Comparison of ENCODE assay signal across 9 mouse cellular contexts in genomic region chr6:128425046-128425445, GRCm38 (mm10). TPM values are rescaled to one million over a fixed set of nuclear protein-coding genes. Genes with fewer than 3 reads are reported as not detected.
DNase-seq lines count a peak whose midpoint lies in the region; ATAC-seq and TF ChIP-seq lines count a peak whose summit lies in the region.
"Had no signal": no experiment of that assay in that cellular context is flagged by ENCODE, and none has a peak within 500 bp of the region (broad histone marks: within the 10 kb centered on the region; RNA-seq: fewer than 3 reads in every experiment).

No protein-coding gene starts in this region.

- H3K4me2 ChIP-seq in embryonic facial prominence, embryonic 14.5 days (ENCODE audit: low read depth, low read length) = peak overlapping the region; percentile 74
- H3K4me2 ChIP-seq in intestine, embryonic 14.5 days (ENCODE audit: low read length) = peak overlapping the region; percentile 72
- H3K4me2 ChIP-seq in neural tube, embryonic 12.5 days (replicated peaks) = peak overlapping the region; percentile 72

- WGBS in lung, adult 2 months = 23% methylated on average over 9 of the region's 9 CpGs
- 20% methylated on average over 9 of the region's 9 CpGs for WGBS in embryonic facial prominence, embryonic 14.5 days
- 21% methylated on average over 9 of the region's 9 CpGs for WGBS in intestine, embryonic 14.5 days
- 21% methylated on average over 9 of the region's 9 CpGs for WGBS in neural tube, embryonic 12.5 days

- no peak for ATAC-seq in embryonic facial prominence, embryonic 14.5 days (ENCODE audit: low read depth)
- ATAC-seq in intestine, embryonic 14.5 days (replicated peaks; ENCODE audit: low FRiP score, low TSS enrichment, low read depth) = no peak
- ATAC-seq in neural tube, embryonic 12.5 days (ENCODE audit: low FRiP score, low read depth) = no peak; the same call in 1 of the 2 replicates
- ATAC-seq in megakaryocyte-erythroid progenitor cell, adult 5-6 weeks (replicated peaks; ENCODE audit: low FRiP score, low TSS enrichment, poor library complexity, severe bottlenecking) = no peak

- H3K27ac ChIP-seq in embryonic facial prominence, embryonic 14.5 days (replicated peaks; ENCODE audit: low read depth, low read length) = peak overlapping the region; percentile 95
- peak overlapping the region; percentile 93 for H3K27ac ChIP-seq in intestine, embryonic 14.5 days (ENCODE audit: low read depth)
- H3K27ac ChIP-seq in neural tube, embryonic 12.5 days = 0 out of 2 replicates have a peak overlapping the region, but pooled peaks have one; percentile 85

- DNase-seq in lung, adult 2 months = no peak
- no peak for DNase-seq in lung, postnatal 4 days
- DNase-seq in embryonic facial prominence, embryonic 14.5 days (ENCODE audit: low spot score) = no peak
- DNase-seq in intestine, embryonic 14.5 days (ENCODE audit: low spot score) = no peak
- no peak for DNase-seq in right cerebral cortex, postnatal 10 days (ENCODE audit: low spot score in 2 of 2)
- no peak for DNase-seq in thymus, adult 18-20 months

- peak overlapping the region; percentile 78 for H3K9ac ChIP-seq in embryonic facial prominence, embryonic 14.5 days (ENCODE audit: low read depth, low read length)
- H3K9ac ChIP-seq in intestine, embryonic 14.5 days (ENCODE audit: low read length) = peak overlapping the region; percentile 69
- H3K9ac ChIP-seq in neural tube, embryonic 12.5 days = peak overlapping the region; percentile 65; the same call in 1 of the 2 replicates

- H3K9me3 ChIP-seq in embryonic facial prominence, embryonic 14.5 days (ENCODE audit: control insufficient read depth, low read length) = no peaks in the 10 kb centered on the region
- no peaks in the 10 kb centered on the region for H3K9me3 ChIP-seq in intestine, embryonic 14.5 days (ENCODE audit: control insufficient read depth, low read length)
- no peaks in the 10 kb centered on the region for H3K9me3 ChIP-seq in neural tube, embryonic 12.5 days

- H3K4me1 ChIP-seq in lung, adult 2 months (ENCODE audit: control insufficient read depth, insufficient read depth, low read length) = peaks cover 2% of the 10 kb centered on the region; the same call in 1 of the 2 replicates
- peaks cover 5% of the 10 kb centered on the region; the same call in 1 of the 2 replicates for H3K4me1 ChIP-seq in embryonic facial prominence, embryonic 14.5 days (ENCODE audit: control insufficient read depth, insufficient read depth, low read length)
- 0 out of 2 replicates have a peak, but pooled peaks cover 3% of the 10 kb centered on the region for H3K4me1 ChIP-seq in intestine, embryonic 14.5 days (replicated peaks; ENCODE audit: control insufficient read depth, insufficient read depth, low read length)
- H3K4me1 ChIP-seq in neural tube, embryonic 12.5 days = no peaks in the 10 kb centered on the region

- no peaks in the 10 kb centered on the region for H3K27me3 ChIP-seq in embryonic facial prominence, embryonic 14.5 days (replicated peaks; ENCODE audit: control insufficient read depth, insufficient read depth, low read length)
- no peaks in the 10 kb centered on the region for H3K27me3 ChIP-seq in intestine, embryonic 14.5 days (replicated peaks; ENCODE audit: control insufficient read depth, insufficient read depth, low read length)
- H3K27me3 ChIP-seq in neural tube, embryonic 12.5 days (replicated peaks) = no peaks in the 10 kb centered on the region

- peaks cover 25% of the 10 kb centered on the region for H3K36me3 ChIP-seq in embryonic facial prominence, embryonic 14.5 days (ENCODE audit: control insufficient read depth, insufficient read depth, low read length)
- peaks cover 30% of the 10 kb centered on the region for H3K36me3 ChIP-seq in intestine, embryonic 14.5 days (ENCODE audit: control insufficient read depth, insufficient read depth, low read length)
- peaks cover 20% of the 10 kb centered on the region for H3K36me3 ChIP-seq in neural tube, embryonic 12.5 days

- no peak for TF ChIP-seq POLR2A in lung, adult 2 months (IDR thresholded peaks at IDR 0.05; ENCODE audit: borderline replicate concordance, extremely low read depth, low read depth, low read length)

- H3K4me3 ChIP-seq in lung, adult 2 months (replicated peaks; ENCODE audit: extremely low read depth, low read depth, low read length) = peak overlapping the region; percentile 96
- peak overlapping the region; percentile 71 for H3K4me3 ChIP-seq in embryonic facial prominence, embryonic 14.5 days (ENCODE audit: low read depth, low read length)
- peak overlapping the region; percentile 73 for H3K4me3 ChIP-seq in intestine, embryonic 14.5 days (ENCODE audit: low read depth, low read length)
- peak overlapping the region; percentile 58 for H3K4me3 ChIP-seq in neural tube, embryonic 12.5 days

- no peak for TF ChIP-seq CTCF in lung, adult 2 months (IDR thresholded peaks at IDR 0.05; ENCODE audit: insufficient read depth, low read length)

RNA-seq across cellular contexts. Expression of gene Itfg2, which starts 0.3 kb away (rescaled TPM):
- polyA plus RNA-seq in lung, adult 2 months (2012; rRNA removed) = 22.6 and 31.5 TPM in 2 replicates
- polyA plus RNA-seq in embryonic facial prominence, embryonic 14.5 days (2014; fragmentation: Nextera tagmentation; extraction: Ambion mirVana) = 22.5 and 27.6 TPM in 2 replicates
- polyA plus RNA-seq in intestine, embryonic 14.5 days (2014; fragmentation: Nextera tagmentation; extraction: Ambion mirVana) = 29.6 and 35.9 TPM in 2 replicates
- polyA plus RNA-seq in neural tube, embryonic 12.5 days (2016; fragmentation: Nextera tagmentation; extraction: Ambion mirVana) = 38.6 and 38.8 TPM in 2 replicates
- total RNA-seq in megakaryocyte-erythroid progenitor cell, adult 5-6 weeks (2014; fragmentation: Nextera tagmentation) = 39.1 and 52.6 TPM in 2 replicates
- total RNA-seq in megakaryocyte-erythroid progenitor cell, adult 5-6 weeks (2017) = 19.3 and 24.7 TPM in 2 replicates

RNA-seq across cellular contexts. Expression of gene Fkbp4, which starts 13.4 kb away (rescaled TPM):
- 85.8 and 106 TPM in 2 replicates for polyA plus RNA-seq in lung, adult 2 months (2012; rRNA removed)
- 295 and 300 TPM in 2 replicates for polyA plus RNA-seq in embryonic facial prominence, embryonic 14.5 days (2014; fragmentation: Nextera tagmentation; extraction: Ambion mirVana)
- 489 and 529 TPM in 2 replicates for polyA plus RNA-seq in intestine, embryonic 14.5 days (2014; fragmentation: Nextera tagmentation; extraction: Ambion mirVana)
- polyA plus RNA-seq in neural tube, embryonic 12.5 days (2016; fragmentation: Nextera tagmentation; extraction: Ambion mirVana) = 404 and 410 TPM in 2 replicates
- total RNA-seq in megakaryocyte-erythroid progenitor cell, adult 5-6 weeks (2014; fragmentation: Nextera tagmentation) = 234 and 279 TPM in 2 replicates
- 419 and 525 TPM in 2 replicates for total RNA-seq in megakaryocyte-erythroid progenitor cell, adult 5-6 weeks (2017)

RNA-seq across cellular contexts. Expression of gene Nrip2, which starts 25.9 kb away (rescaled TPM):
- 0.31 and 0.45 TPM in 2 replicates for polyA plus RNA-seq in lung, adult 2 months (2012; rRNA removed)
- polyA plus RNA-seq in embryonic facial prominence, embryonic 14.5 days (2014; fragmentation: Nextera tagmentation; extraction: Ambion mirVana) = 6.9 and 7.2 TPM in 2 replicates
- 6.1 and 6.6 TPM in 2 replicates for polyA plus RNA-seq in intestine, embryonic 14.5 days (2014; fragmentation: Nextera tagmentation; extraction: Ambion mirVana)
- 4.6 and 4.8 TPM in 2 replicates for polyA plus RNA-seq in neural tube, embryonic 12.5 days (2016; fragmentation: Nextera tagmentation; extraction: Ambion mirVana)
- total RNA-seq in megakaryocyte-erythroid progenitor cell, adult 5-6 weeks (2014; fragmentation: Nextera tagmentation) = not detected in 2 replicates
- not detected in 2 replicates for total RNA-seq in megakaryocyte-erythroid progenitor cell, adult 5-6 weeks (2017)

RNA-seq across cellular contexts. Expression of gene Gm44596, which starts 49.7 kb away (rescaled TPM):
- polyA plus RNA-seq in lung, adult 2 months (2012; rRNA removed) = not detected in 2 replicates
- polyA plus RNA-seq in embryonic facial prominence, embryonic 14.5 days (2014; fragmentation: Nextera tagmentation; extraction: Ambion mirVana) = not detected in 2 replicates
- polyA plus RNA-seq in intestine, embryonic 14.5 days (2014; fragmentation: Nextera tagmentation; extraction: Ambion mirVana) = not detected in 2 replicates
- not detected in 2 replicates for polyA plus RNA-seq in neural tube, embryonic 12.5 days (2016; fragmentation: Nextera tagmentation; extraction: Ambion mirVana)
- not detected in 2 replicates for total RNA-seq in megakaryocyte-erythroid progenitor cell, adult 5-6 weeks (2014; fragmentation: Nextera tagmentation)
- total RNA-seq in megakaryocyte-erythroid progenitor cell, adult 5-6 weeks (2017) = not detected in 2 replicates
- polyA plus RNA-seq: large intestine, adult 2 months had no signal

RNA-seq across cellular contexts. Expression of gene Tex52, which starts 49.8 kb away (rescaled TPM):
- polyA plus RNA-seq in lung, adult 2 months (2012; rRNA removed) = 0.10 and 0.18 TPM in 2 replicates
- polyA plus RNA-seq in embryonic facial prominence, embryonic 14.5 days (2014; fragmentation: Nextera tagmentation; extraction: Ambion mirVana) = 1.1 and 1.7 TPM in 2 replicates
- polyA plus RNA-seq in intestine, embryonic 14.5 days (2014; fragmentation: Nextera tagmentation; extraction: Ambion mirVana) = 0.43 TPM in 1 of 2 replicates, not detected in the other
- polyA plus RNA-seq in neural tube, embryonic 12.5 days (2016; fragmentation: Nextera tagmentation; extraction: Ambion mirVana) = 0.17 and 0.34 TPM in 2 replicates
- 0.87 TPM in 1 of 2 replicates, not detected in the other for total RNA-seq in megakaryocyte-erythroid progenitor cell, adult 5-6 weeks (2014; fragmentation: Nextera tagmentation)
- 1.3 TPM in 1 of 2 replicates, not detected in the other for total RNA-seq in megakaryocyte-erythroid progenitor cell, adult 5-6 weeks (2017)
